Mouse (Mus musculus): ENCODE measurements around the gene Ticam1. TPM values are rescaled to one million over a fixed set of nuclear protein-coding genes. Genes with fewer than 3 reads are reported as not detected.

Gene Ticam1
- polyA plus RNA-seq (2015; fragmentation: Nextera tagmentation; extraction: Ambion mirVana) = 1.2 and 2.9 TPM in 2 replicates

GRCm38 (mm10) chr17:56276643-56277566 lies at the start of gene Ticam1:
Ticam1 (minus strand) TSS chr17:56276786.
- Histone ChIP-seq H3K27ac (replicated peaks) (peak within 1 kb of the TSS; percentile 74), H3K9me3 (replicated peaks) (no peaks in the 10 kb centered on the region), H3K4me1 (peaks cover 22% of the 10 kb centered on the region), H3K36me3 (no peaks in the 10 kb centered on the region), H3K4me2 (peak within 1 kb of the TSS; percentile 77), H3K9ac (replicated peaks) (peak within 1 kb of the TSS; percentile 59), H3K4me3 (replicated peaks) (peak within 1 kb of the TSS; percentile 46), H3K27me3 (replicated peaks) (no peaks in the 10 kb centered on the region)
- WGBS = 9% methylated on average over 19 of the region's 21 CpGs
- ATAC-seq (ENCODE audit: low FRiP score) = peak; percentile 62

DNA sequence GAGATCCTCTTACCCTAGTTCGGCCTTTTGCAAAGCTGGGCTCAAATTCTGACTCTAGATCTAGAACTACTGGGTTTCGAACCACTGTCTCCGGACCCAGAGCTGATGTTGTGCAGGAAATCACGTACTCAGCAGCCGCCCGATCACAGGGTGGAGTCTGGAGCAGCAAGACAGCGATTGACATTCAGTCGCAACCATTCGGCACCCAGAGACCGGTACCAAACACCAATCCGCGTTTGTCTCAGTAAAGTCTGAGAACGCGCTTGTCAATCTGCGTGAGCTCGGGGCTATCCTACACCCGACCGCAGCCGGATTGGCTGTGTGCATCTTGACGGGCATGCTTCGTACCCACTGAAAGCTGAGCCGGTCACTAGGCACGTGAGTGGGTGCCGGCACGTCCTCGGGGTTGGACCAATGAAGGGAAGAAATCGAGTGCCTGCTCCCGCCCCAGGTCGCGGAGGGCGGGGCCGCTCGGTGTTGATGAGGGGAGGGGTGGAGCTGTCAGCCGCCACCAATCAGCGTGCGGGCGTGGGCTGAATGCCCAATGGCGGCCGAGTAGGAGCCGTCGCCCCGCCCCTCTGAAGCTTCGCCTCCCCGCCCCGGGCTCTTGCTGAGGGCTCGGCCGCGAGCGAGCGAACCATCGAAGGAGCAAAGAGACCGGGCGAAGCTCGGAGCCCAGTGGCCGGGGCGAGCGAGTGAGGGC lies 49.0 kb upstream of the Ticam1 start, which contains the start of gene Kdm4b:
Gene Kdm4b, plus strand, starts transcription at position 613 of the 703 bp plus-strand sequence.
- Histone ChIP-seq H3K27me3 (replicated peaks) (no peaks in the 10 kb centered on the region), H3K36me3 (no peaks in the 10 kb centered on the region), H3K27ac (replicated peaks) (peak within 1 kb of the TSS; percentile 96), H3K9ac (replicated peaks) (peak within 1 kb of the TSS; percentile 94), H3K4me2 (peak within 1 kb of the TSS; percentile 83), H3K4me3 (replicated peaks) (peak within 1 kb of the TSS; percentile 94), H3K4me1 (peaks cover 41% of the 10 kb centered on the region), H3K9me3 (replicated peaks) (no peaks in the 10 kb centered on the region)
- under 1% methylated on average over 54 of the region's 57 CpGs for WGBS
- peak; percentile 99 for ATAC-seq (ENCODE audit: low FRiP score)

DNA sequence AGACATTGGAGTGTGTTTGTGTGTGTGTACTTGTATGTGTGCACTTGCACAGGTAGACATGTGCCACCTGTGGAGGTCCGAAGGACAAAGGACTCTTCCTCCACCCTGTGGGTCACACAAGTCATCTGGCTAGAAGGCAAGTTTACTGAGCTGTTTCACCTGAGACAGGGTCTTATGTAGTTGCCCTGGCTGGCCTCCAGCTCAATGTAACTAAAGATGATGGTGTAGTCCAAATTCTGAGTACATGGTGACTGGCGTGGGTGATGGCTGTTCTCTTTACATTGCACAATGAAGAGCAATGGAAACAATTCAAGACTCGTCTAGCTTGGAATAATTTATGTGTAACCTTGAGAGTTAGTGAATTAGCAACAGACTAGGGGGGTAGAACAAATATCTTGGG lies 47.8 kb upstream of the Ticam1 start:
- H3K36me3 ChIP-seq = no peaks in the 10 kb centered on the region
- WGBS = 54% methylated on average over 3 of the region's 3 CpGs
- no peak overlapping the region for H3K4me3 ChIP-seq (replicated peaks)
- no peak for ATAC-seq (ENCODE audit: low FRiP score)
- no peaks in the 10 kb centered on the region for H3K9me3 ChIP-seq (replicated peaks)
- no peaks in the 10 kb centered on the region for H3K27me3 ChIP-seq (replicated peaks)
- H3K9ac ChIP-seq (replicated peaks) = no peak overlapping the region
- H3K27ac ChIP-seq (replicated peaks) = no peak overlapping the region
- peaks cover 30% of the 10 kb centered on the region for H3K4me1 ChIP-seq
- H3K4me2 ChIP-seq = no peak overlapping the region

DNA sequence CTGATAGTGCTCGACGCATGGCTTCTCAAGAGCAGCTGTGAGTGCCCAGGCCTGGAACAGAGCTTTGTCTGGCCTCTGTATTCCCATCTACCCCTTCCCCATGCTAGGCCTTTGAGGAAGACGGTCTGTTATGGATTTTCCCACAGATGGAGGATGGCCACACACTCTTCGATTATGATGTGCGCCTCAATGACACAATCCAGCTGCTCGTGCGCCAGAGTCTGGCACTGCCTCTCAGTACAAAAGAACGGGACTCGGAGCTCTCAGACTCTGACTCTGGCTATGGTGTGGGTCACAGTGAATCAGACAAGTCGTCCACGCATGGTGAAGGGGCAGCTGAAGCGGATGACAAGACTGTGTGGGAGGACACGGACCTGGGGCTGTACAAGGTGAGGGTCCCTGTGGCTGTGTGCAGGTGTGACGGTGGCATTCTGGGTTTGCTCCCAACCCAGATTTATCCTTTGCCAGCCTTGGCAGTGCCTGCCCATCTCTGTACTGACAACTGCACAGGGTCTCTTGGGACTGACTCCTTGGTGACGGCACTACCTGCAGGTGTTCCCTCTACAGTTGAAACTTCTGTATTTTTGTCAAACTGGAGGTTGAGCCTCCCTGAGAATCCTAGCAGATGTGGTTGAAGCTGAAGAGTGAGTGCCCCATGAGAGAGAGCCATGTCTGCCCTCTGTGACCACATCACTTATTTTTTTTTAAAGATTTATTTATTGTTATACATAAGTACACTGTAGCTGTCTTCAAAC lies 32.8 kb upstream of the Ticam1 start:
- WGBS = 89% methylated on average over 15 of the region's 15 CpGs

GRCm38 (mm10) chr17:56308088-56308487 lies 31.5 kb upstream of the Ticam1 start:
- H3K27ac ChIP-seq (replicated peaks) = no peak overlapping the region

More for the DNA sequence above, 32.8 kb upstream of the Ticam1 start:
- Histone ChIP-seq H3K9ac (replicated peaks) (no peak overlapping the region), H3K27ac (replicated peaks) (no peak overlapping the region), H3K27me3 (replicated peaks) (no peaks in the 10 kb centered on the region), H3K4me2 (no peak overlapping the region), H3K4me1 (peaks cover 19% of the 10 kb centered on the region), H3K4me3 (replicated peaks) (no peak overlapping the region), H3K9me3 (replicated peaks) (no peaks in the 10 kb centered on the region), H3K36me3 (no peaks in the 10 kb centered on the region)
- ATAC-seq (ENCODE audit: low FRiP score) = no peak

GRCm38 (mm10) chr17:56305826-56306225 lies 29.2 kb upstream of the Ticam1 start:
- WGBS = 66% methylated on average over 8 of the region's 8 CpGs
- H3K27me3 ChIP-seq (replicated peaks) = peaks cover 4% of the 10 kb centered on the region; the same call in 1 of the 2 replicates
- peaks cover 31% of the 10 kb centered on the region for H3K4me1 ChIP-seq
- no peaks in the 10 kb centered on the region for H3K9me3 ChIP-seq (replicated peaks)
- H3K9ac ChIP-seq (replicated peaks) = no peak overlapping the region
- no peak for ATAC-seq (ENCODE audit: low FRiP score)
- H3K36me3 ChIP-seq = no peaks in the 10 kb centered on the region
- H3K27ac ChIP-seq (replicated peaks) = no peak overlapping the region
- 0 out of 2 replicates have a peak overlapping the region, but pooled peaks have one; percentile 94 for H3K4me2 ChIP-seq
- no peak overlapping the region for H3K4me3 ChIP-seq (replicated peaks)

More at GRCm38 (mm10) chr17:56308088-56308487, 31.5 kb upstream of the Ticam1 start:
- H3K36me3 ChIP-seq = no peaks in the 10 kb centered on the region
- ATAC-seq (ENCODE audit: low FRiP score) = no peak
- no peak overlapping the region for H3K4me3 ChIP-seq (replicated peaks)
- H3K4me1 ChIP-seq = peaks cover 26% of the 10 kb centered on the region
- peaks cover 4% of the 10 kb centered on the region; the same call in 1 of the 2 replicates for H3K27me3 ChIP-seq (replicated peaks)
- no peaks in the 10 kb centered on the region for H3K9me3 ChIP-seq (replicated peaks)
- no peak overlapping the region for H3K9ac ChIP-seq (replicated peaks)
- 87% methylated on average over 6 of the region's 6 CpGs for WGBS
- no peak overlapping the region for H3K4me2 ChIP-seq

GRCm38 (mm10) chr17:56305156-56305555 lies 28.6 kb upstream of the Ticam1 start:
- peak overlapping the region; percentile 94 for H3K4me2 ChIP-seq
- peak overlapping the region; percentile 83 for H3K4me3 ChIP-seq (replicated peaks)
- H3K9ac ChIP-seq (replicated peaks) = 0 out of 2 replicates have a peak overlapping the region, but pooled peaks have one; percentile 61
- H3K4me1 ChIP-seq = peaks cover 31% of the 10 kb centered on the region
- H3K27me3 ChIP-seq (replicated peaks) = peaks cover 4% of the 10 kb centered on the region; the same call in 1 of the 2 replicates
- H3K27ac ChIP-seq (replicated peaks) = no peak overlapping the region
- H3K36me3 ChIP-seq = no peaks in the 10 kb centered on the region
- H3K9me3 ChIP-seq (replicated peaks) = no peaks in the 10 kb centered on the region
- ATAC-seq (ENCODE audit: low FRiP score) = no peak
- WGBS = 22% methylated on average over 9 of the region's 9 CpGs

- peak; percentile 1; the same call in 1 of the 2 replicates for ATAC-seq (ENCODE audit: low FRiP score)
- H3K27me3 ChIP-seq (replicated peaks) = peaks cover 4% of the 10 kb centered on the region; the same call in 1 of the 2 replicates
- 15% methylated on average over 11 of the region's 11 CpGs for WGBS
- no peak overlapping the region for H3K27ac ChIP-seq (replicated peaks)
- H3K9ac ChIP-seq (replicated peaks) = peak overlapping the region; percentile 61; the same call in 1 of the 2 replicates
- H3K4me3 ChIP-seq (replicated peaks) = peak overlapping the region; percentile 83
- H3K4me2 ChIP-seq = peak overlapping the region; percentile 94
- H3K4me1 ChIP-seq = peaks cover 31% of the 10 kb centered on the region
- H3K36me3 ChIP-seq = no peaks in the 10 kb centered on the region
- no peaks in the 10 kb centered on the region for H3K9me3 ChIP-seq (replicated peaks)
These were observed 28.1 kb upstream of the Ticam1 start for GRCm38 (mm10) chr17:56304718-56305117.

GRCm38 (mm10) chr17:56303847-56304586 lies 27.4 kb upstream of the Ticam1 start:
- under 1% methylated on average over 68 of the region's 68 CpGs for WGBS
- H3K27ac ChIP-seq (replicated peaks) = 0 out of 2 replicates have a peak overlapping the region, but pooled peaks have one; percentile 41
- peak; percentile 97 for ATAC-seq (ENCODE audit: low FRiP score)
- H3K4me2 ChIP-seq = peak overlapping the region; percentile 94
- H3K9me3 ChIP-seq (replicated peaks) = no peaks in the 10 kb centered on the region
- H3K27me3 ChIP-seq (replicated peaks) = peaks cover 4% of the 10 kb centered on the region; the same call in 1 of the 2 replicates
- peaks cover 31% of the 10 kb centered on the region for H3K4me1 ChIP-seq
- peak overlapping the region; percentile 83 for H3K4me3 ChIP-seq (replicated peaks)
- no peaks in the 10 kb centered on the region for H3K36me3 ChIP-seq
- H3K9ac ChIP-seq (replicated peaks) = peak overlapping the region; percentile 61

- Histone ChIP-seq H3K9me3 (replicated peaks) (no peaks in the 10 kb centered on the region), H3K4me3 (replicated peaks) (peak within 1 kb of the TSS; percentile 83), H3K27ac (replicated peaks) (peak within 1 kb of the TSS; percentile 41; the same call in 1 of the 2 replicates), H3K4me2 (peak within 1 kb of the TSS; percentile 94), H3K9ac (replicated peaks) (peak within 1 kb of the TSS; percentile 61), H3K4me1 (peaks cover 31% of the 10 kb centered on the region), H3K36me3 (no peaks in the 10 kb centered on the region), H3K27me3 (replicated peaks) (peaks cover 4% of the 10 kb centered on the region; the same call in 1 of the 2 replicates)
- ATAC-seq (ENCODE audit: low FRiP score) = peak; percentile 17
- under 1% methylated on average over 43 of the region's 43 CpGs for WGBS
These were observed 26.7 kb upstream of the Ticam1 start, which contains the start of gene Uhrf1 for GRCm38 (mm10) chr17:56303160-56303846. Uhrf1 (plus strand) TSS chr17:56303321.
